Mouse (Mus musculus) layer of hippocampus, postnatal 10 days (tissue): ENCODE results near the gene Ncln. TPM values are rescaled to one million over a fixed set of nuclear protein-coding genes. Genes with fewer than 3 reads are reported as not detected.
A peak's percentile ranks its signal among the peaks of the same experiment; 100 is the strongest.
"Not testable (repeated sequence)": the region's sequence is repeated elsewhere in the genome, so short reads cannot be mapped to it uniquely, and the experiment has no call there.

ENCODE experiments used
- DNase-seq, 2 experiments: peaks; one replicate each; pipeline ENCODE4 v3.0.0; 2021; ENCODE audit warnings: low spot score in 2 of 2
- total RNA-seq, 2 experiments: library from RNA; stranded (reverse); gene quantifications; 2 replicates each; pipeline ENCODE4 v1.2.3; 2021

Gene Ncln
- total RNA-seq, 2 experiments from 2014 or later, result 89.3 to 116 TPM

- DNase-seq, result peak; percentile 30 to 49
These were observed 31.6 kb downstream of the Ncln start for GRCm38 (mm10) chr10:81464405-81465264.

- DNase-seq, result peak; percentile 7 to 14
These were observed 32.7 kb downstream of the Ncln start for GRCm38 (mm10) chr10:81463531-81463930.

- peak in 1 of 2 experiments; percentile 10 for DNase-seq
These were observed 33.3 kb downstream of the Ncln start for GRCm38 (mm10) chr10:81462917-81463316.

GRCm38 (mm10) chr10:81462415-81462804 is 33.8 kb downstream of the Ncln start:
- peak in 1 of 2 experiments; percentile 8 for DNase-seq

GRCm38 (mm10) chr10:81461673-81462414 is 34.3 kb downstream of the Ncln start:
- DNase-seq, result peak in 1 of 2 experiments; percentile 19

- no peak for DNase-seq
These were observed 35.2 kb downstream of the Ncln start for GRCm38 (mm10) chr10:81460951-81461350.

GRCm38 (mm10) chr10:81460471-81460870 is 35.7 kb downstream of the Ncln start:
- DNase-seq, result peak; percentile 10 to 20

GRCm38 (mm10) chr10:81459399-81459798 is 36.8 kb downstream of the Ncln start:
- DNase-seq, result peak in 1 of 2 experiments; percentile 13

- peak in 1 of 2 experiments; percentile 12 for DNase-seq
These were observed 37.9 kb downstream of the Ncln start for GRCm38 (mm10) chr10:81458267-81458666.

- peak; percentile 6 to 16 for DNase-seq
These were observed 38.6 kb downstream of the Ncln start for GRCm38 (mm10) chr10:81457624-81458023.

GRCm38 (mm10) chr10:81456983-81457563 is 39.1 kb downstream of the Ncln start:
- DNase-seq, result no peak

GRCm38 (mm10) chr10:81455181-81455895 is 40.9 kb downstream of the Ncln start, which contains the start of gene Nfic:
Gene Nfic, minus strand, starts transcription at chr10:81455635.
- DNase-seq, result peak in 1 of 2 experiments; percentile 10

- peak in 1 of 2 experiments; percentile 10 for DNase-seq
These were observed 42.1 kb downstream of the Ncln start for GRCm38 (mm10) chr10:81454106-81454505.

GRCm38 (mm10) chr10:81452947-81453288 is 43.3 kb downstream of the Ncln start:
- DNase-seq, result peak in 1 of 2 experiments; percentile 4

GRCm38 (mm10) chr10:81452237-81452946 is 43.8 kb downstream of the Ncln start:
- peak; percentile 10 to 12 for DNase-seq

- peak in 1 of 2 experiments; percentile 10 for DNase-seq
These were observed 44.8 kb downstream of the Ncln start for GRCm38 (mm10) chr10:81451365-81451745.

- no peak for DNase-seq
These were observed 45.4 kb downstream of the Ncln start for GRCm38 (mm10) chr10:81450641-81451364.

- peak; percentile 87 to 88 for DNase-seq
These were observed 46.1 kb downstream of the Ncln start for GRCm38 (mm10) chr10:81450140-81450539.

- DNase-seq, result not testable (repeated sequence)
These were observed 50.7 kb downstream of the Ncln start for GRCm38 (mm10) chr10:81445516-81445915.

- DNase-seq, result no peak
These were observed 55.2 kb downstream of the Ncln start for GRCm38 (mm10) chr10:81441019-81441418.
